Comparison of ENCODE assay signal across 8 mouse cellular contexts in genomic region chr4:108117924-108118876, GRCm38 (mm10). TPM values are rescaled to one million over a fixed set of nuclear protein-coding genes. Genes with fewer than 3 reads are reported as not detected.
DNase-seq lines count a peak whose midpoint lies in the region; ATAC-seq and TF ChIP-seq lines count a peak whose summit lies in the region.

No protein-coding gene starts in this region.

- H3K9me3 ChIP-seq in ES-Bruce4 (replicated peaks; ENCODE audit: control insufficient read depth, insufficient read depth, low read length, poor library complexity, severe bottlenecking) = no peaks in the 10 kb centered on the region
- H3K9me3 ChIP-seq in forebrain, embryonic 14.5 days (replicated peaks; ENCODE audit: control insufficient read depth, low read length) = no peaks in the 10 kb centered on the region

- peak overlapping the region; percentile 54 for H3K4me2 ChIP-seq in forebrain, embryonic 14.5 days (ENCODE audit: low read length)

- peak overlapping the region; percentile 71 for H3K9ac ChIP-seq in ES-Bruce4 (ENCODE audit: low read depth, poor library complexity, severe bottlenecking)
- peak overlapping the region; percentile 71 for H3K9ac ChIP-seq in forebrain, embryonic 14.5 days (ENCODE audit: low read length)

- WGBS in forebrain, embryonic 14.5 days = 13% methylated on average over 43 of the region's 45 CpGs
- WGBS in lung, adult 2 months = 10% methylated on average over 45 of the region's 45 CpGs

- TF ChIP-seq EP300 in ES-Bruce4 (IDR thresholded peaks at IDR 0.05; ENCODE audit: insufficient read depth, low read depth, low read length) = no peak

- peak overlapping the region; percentile 92 for H3K4me3 ChIP-seq in ES-Bruce4 (ENCODE audit: low read depth, low read length)
- peak overlapping the region; percentile 56 for H3K4me3 ChIP-seq in forebrain, embryonic 14.5 days (ENCODE audit: low read depth, low read length)
- peak overlapping the region; percentile 80 for H3K4me3 ChIP-seq in lung, adult 2 months (replicated peaks; ENCODE audit: extremely low read depth, low read depth, low read length)

- no peak for TF ChIP-seq CTCF in ES-Bruce4 (IDR thresholded peaks at IDR 0.05; ENCODE audit: low read depth, low read length)
- no peak for TF ChIP-seq CTCF in lung, adult 2 months (IDR thresholded peaks at IDR 0.05; ENCODE audit: insufficient read depth, low read length)

- peak; percentile 83 for TF ChIP-seq POLR2A in ES-Bruce4 (IDR thresholded peaks at IDR 0.05; ENCODE audit: insufficient read depth, low read length)
- peak; percentile 84; the same call in 1 of the 2 replicates for TF ChIP-seq POLR2A in lung, adult 2 months (IDR thresholded peaks at IDR 0.05; ENCODE audit: borderline replicate concordance, extremely low read depth, low read depth, low read length)

- ATAC-seq in cerebellum, adult (ENCODE audit: insufficient number of reproducible peaks, low FRiP score, low TSS enrichment) = peak; percentile 96
- peak; percentile 97 for ATAC-seq in forebrain, embryonic 14.5 days
- peak; percentile 95 for ATAC-seq in neutrophil, adult 5-6 weeks (ENCODE audit: extremely low read depth, insufficient number of reproducible peaks, low FRiP score, poor library complexity, severe bottlenecking)

- peak; percentile 92 for DNase-seq in forebrain, embryonic 14.5 days (ENCODE audit: low spot score)
- peak; percentile 86 for DNase-seq in heart, postnatal 25 days (ENCODE audit: low spot score)
- peak; percentile 90 to 94 for DNase-seq in layer of hippocampus, adult 18-20 months (ENCODE audit: low spot score in 2 of 2)
- DNase-seq in lung, adult 2 months = peak; percentile 96
- peak; percentile 83 to 84 for DNase-seq in thymus, adult 18-20 months

- intact Hi-C loops in heart, postnatal 25 days (cut with DNase I) = loop anchor here (2.0 to 10.0 kb wide), 2 partner anchors 47 to 163 kb away; no protein-coding TSS in a partner anchor

- H3K27ac ChIP-seq in ES-Bruce4 (ENCODE audit: insufficient read depth, low read length) = peak overlapping the region; percentile 90
- peak overlapping the region; percentile 41; the same call in 1 of the 2 replicates for H3K27ac ChIP-seq in forebrain, embryonic 14.5 days (ENCODE audit: low read depth, low read length)

- no peaks in the 10 kb centered on the region for H3K27me3 ChIP-seq in ES-Bruce4 (ENCODE audit: control insufficient read depth, insufficient read depth, low read length, poor library complexity, severe bottlenecking)
- H3K27me3 ChIP-seq in forebrain, embryonic 14.5 days (replicated peaks; ENCODE audit: control insufficient read depth, insufficient read depth, low read length) = no peaks in the 10 kb centered on the region

- H3K4me1 ChIP-seq in ES-Bruce4 (ENCODE audit: control insufficient read depth, insufficient read depth, low read length) = no peaks in the 10 kb centered on the region
- no peaks in the 10 kb centered on the region for H3K4me1 ChIP-seq in forebrain, embryonic 14.5 days (ENCODE audit: control insufficient read depth, insufficient read depth, low read length)
- no peaks in the 10 kb centered on the region for H3K4me1 ChIP-seq in lung, adult 2 months (ENCODE audit: control insufficient read depth, insufficient read depth, low read length)

- H3K36me3 ChIP-seq in ES-Bruce4 (ENCODE audit: control insufficient read depth, insufficient read depth, low read length, poor library complexity, severe bottlenecking) = no peaks in the 10 kb centered on the region
- no peaks in the 10 kb centered on the region for H3K36me3 ChIP-seq in forebrain, embryonic 14.5 days (ENCODE audit: control insufficient read depth, insufficient read depth, low read length)

RNA-seq across cellular contexts. Expression of gene Podn, which starts 22.0 kb away (rescaled TPM):
- 3.3 and 4.4 TPM in 2 replicates for polyA plus RNA-seq in ES-Bruce4 (2011; ENCODE audit: insufficient read depth, insufficient read length, low read depth, missing spikeins)
- polyA plus RNA-seq in forebrain, embryonic 14.5 days (2014; fragmentation: Nextera tagmentation; extraction: Ambion mirVana) = 0.19 and 0.85 TPM in 2 replicates
- 10 to 100 TPM; 32.3 to 32.6 TPM for total RNA-seq in heart, postnatal 25 days (2021)
- total RNA-seq in layer of hippocampus, adult 18-20 months (2021) = 1 to 10 TPM; 6.8 to 8.4 TPM
- polyA plus RNA-seq in lung, adult 2 months (2012; rRNA removed) = 56.1 and 59.8 TPM in 2 replicates
- total RNA-seq in neutrophil, adult 5-6 weeks (2017) = 0.35 TPM in 1 of 2 replicates, not detected in the other

RNA-seq across cellular contexts. Expression of gene Scp2, which starts 26.6 kb away (rescaled TPM):
- 54.4 and 62.8 TPM in 2 replicates for polyA plus RNA-seq in ES-Bruce4 (2011; ENCODE audit: insufficient read depth, insufficient read length, low read depth, missing spikeins)
- 255 and 265 TPM in 2 replicates for polyA plus RNA-seq in forebrain, embryonic 14.5 days (2014; fragmentation: Nextera tagmentation; extraction: Ambion mirVana)
- 100 to 1,000 TPM; 279 to 298 TPM for total RNA-seq in heart, postnatal 25 days (2021)
- 100 to 1,000 TPM; 102 to 110 TPM for total RNA-seq in layer of hippocampus, adult 18-20 months (2021)
- polyA plus RNA-seq in lung, adult 2 months (2012; rRNA removed) = 122 and 185 TPM in 2 replicates
- total RNA-seq in neutrophil, adult 5-6 weeks (2017) = 133 and 172 TPM in 2 replicates

RNA-seq across cellular contexts. Expression of gene Echdc2, which starts 47.0 kb away (rescaled TPM):
- polyA plus RNA-seq in ES-Bruce4 (2011; ENCODE audit: insufficient read depth, insufficient read length, low read depth, missing spikeins) = 51.1 and 52.8 TPM in 2 replicates
- polyA plus RNA-seq in forebrain, embryonic 14.5 days (2014; fragmentation: Nextera tagmentation; extraction: Ambion mirVana) = 11.8 and 12.0 TPM in 2 replicates
- 10 to 100 TPM; 27.3 to 28.3 TPM for total RNA-seq in heart, postnatal 25 days (2021)
- 10 to 100 TPM; 16.5 to 17.7 TPM for total RNA-seq in layer of hippocampus, adult 18-20 months (2021)
- polyA plus RNA-seq in lung, adult 2 months (2012; rRNA removed) = 53.7 and 67.0 TPM in 2 replicates
- not detected in 2 replicates for total RNA-seq in neutrophil, adult 5-6 weeks (2017)

Comparison
In these comparisons a context has a peak if more than half of its experiments do, and no peak if none do; other contexts are left out.
1. Peak in every context shown above with its lines: DNase-seq, ATAC-seq, H3K4me3 ChIP-seq and H3K27ac ChIP-seq.
2. RNA of gene Echdc2, which starts 47.0 kb away (total RNA-seq): 27.3 to 28.3 TPM in heart, postnatal 25 days and 16.5 to 17.7 TPM in layer of hippocampus, adult 18-20 months; not detected in neutrophil, adult 5-6 weeks; every median in the first group is over 10 times any median in the second.